Mouse (Mus musculus) liver, embryonic 14.5 days (tissue): ENCODE data around the gene Adgrl3.

ENCODE experiments used
- CTCF ChIP-seq: IDR thresholded peaks from 2 replicates; pipeline ENCODE4 v1.5.1; 2016; ENCODE audit warnings: antibody characterized with exemption, low read depth, control low read depth
- EP300 ChIP-seq: IDR thresholded peaks from 2 replicates; pipeline ENCODE4 v1.6.1; 2016; ENCODE audit warnings: antibody characterized with exemption, low read depth

DNA sequence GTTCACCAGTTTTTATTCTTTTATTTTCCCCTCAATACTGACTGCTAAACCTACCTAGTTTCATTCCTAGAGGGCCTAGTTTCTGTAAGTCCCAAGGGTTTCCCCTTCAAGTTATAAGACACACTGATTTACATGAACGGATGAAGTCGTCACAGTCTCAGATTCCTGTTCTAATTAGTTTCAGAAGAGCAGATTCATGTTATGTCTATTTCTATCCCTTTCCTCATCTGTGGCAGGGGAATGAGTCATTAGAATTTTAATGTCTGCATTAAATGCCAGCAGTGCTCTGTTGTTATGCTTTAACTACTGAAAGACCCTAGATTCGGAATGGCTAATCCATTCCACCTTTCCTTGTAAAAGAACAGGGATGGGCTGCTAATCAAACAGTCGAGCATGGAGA, 823.9 kb downstream of the Adgrl3 start:
- no peak for TF ChIP-seq CTCF
- no peak for TF ChIP-seq EP300
